Mouse (Mus musculus): ENCODE measurements at regions not wholly inside any gene's neighbourhood (a gene's known extent, or its start where the extent isn't known, plus 50 kb on each side); places are given as distances from the start of the nearest gene placed in this dataset.

GRCm38 (mm10) chr7:70219310-70219709 is 147.2 kb downstream of the Nr2f2 start:
- DNase-seq (ENCODE audit: low spot score in 2 of 2): no peak

DNA sequence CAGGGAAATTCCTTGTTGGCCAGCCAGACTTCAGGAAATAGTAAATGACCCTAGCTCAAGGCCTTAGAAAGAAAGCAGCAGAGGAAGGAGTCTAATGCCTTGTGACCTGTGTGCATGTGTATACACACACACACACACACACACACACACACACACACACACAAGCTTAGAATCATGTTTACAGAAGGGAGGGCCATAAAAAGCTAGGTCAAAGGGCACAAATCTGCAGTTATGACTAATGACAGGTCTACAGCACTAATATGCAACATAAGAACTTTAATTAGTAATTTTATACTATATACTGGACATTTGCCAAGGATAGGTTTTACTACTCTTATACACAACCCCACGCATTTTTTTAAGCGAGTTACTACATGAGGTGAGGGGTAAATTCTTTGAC is 149.4 kb downstream of the Nr2f2 start:
- no peak for DNase-seq (ENCODE audit: low spot score in 2 of 2)

GRCm38 (mm10) chr7:70213970-70214520 is 152.5 kb downstream of the Nr2f2 start:
- no peak for DNase-seq (ENCODE audit: low spot score in 2 of 2)

GRCm38 (mm10) chr7:70205900-70206299 is 160.6 kb downstream of the Nr2f2 start:
- no peak for DNase-seq (ENCODE audit: low spot score in 2 of 2)

DNA sequence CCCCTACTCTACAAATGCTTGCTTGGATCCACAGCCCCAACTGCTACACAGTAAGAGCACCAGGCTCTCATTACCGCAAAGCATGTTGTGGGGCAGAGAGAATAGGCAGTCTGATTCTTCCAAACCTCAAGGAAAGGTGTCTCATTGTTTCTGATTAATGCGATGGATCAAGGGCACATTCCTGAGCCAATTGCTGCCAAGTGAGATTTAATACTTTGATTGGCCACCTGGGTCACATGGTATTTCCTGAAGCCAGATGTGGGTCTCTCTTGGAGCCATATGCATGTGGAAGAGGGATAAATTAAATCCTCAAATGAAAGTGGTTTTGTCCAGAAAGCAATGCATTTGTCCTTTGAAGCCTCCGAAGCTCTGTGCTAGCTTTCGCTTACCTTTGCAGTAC is 166.3 kb downstream of the Nr2f2 start:
- DNase-seq (ENCODE audit: low spot score in 2 of 2): no peak

DNA sequence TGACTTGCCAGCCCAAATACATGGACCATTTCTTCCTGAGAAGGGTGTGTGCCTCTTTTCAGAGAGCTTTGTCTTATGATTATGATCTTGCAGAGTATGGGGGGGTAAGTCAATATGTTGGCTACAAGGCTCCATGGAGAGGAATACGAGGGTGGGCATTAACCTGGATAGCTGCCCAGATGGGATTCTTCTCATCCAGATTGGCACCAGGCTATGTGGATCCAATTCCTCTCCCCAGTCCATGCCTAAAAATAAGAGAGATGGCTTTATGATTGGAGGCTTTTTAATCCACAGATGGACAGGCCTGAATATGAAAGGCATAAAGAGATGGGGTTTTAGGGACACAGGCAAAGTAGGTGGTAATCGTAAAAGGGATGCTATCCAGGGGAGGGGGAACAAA is 187.6 kb downstream of the Nr2f2 start:
- no peak for DNase-seq (ENCODE audit: low spot score in 2 of 2)

GRCm38 (mm10) chr7:70178006-70178405 is 188.5 kb downstream of the Nr2f2 start:
- DNase-seq (ENCODE audit: low spot score in 2 of 2): no peak

GRCm38 (mm10) chr7:70176686-70177259 is 189.8 kb downstream of the Nr2f2 start:
- DNase-seq (ENCODE audit: low spot score in 2 of 2): no peak

GRCm38 (mm10) chr7:70176086-70176485 is 190.4 kb downstream of the Nr2f2 start:
- no peak for DNase-seq (ENCODE audit: low spot score in 2 of 2)

- DNase-seq (ENCODE audit: low spot score in 2 of 2): no peak
These were observed 194.1 kb downstream of the Nr2f2 start for GRCm38 (mm10) chr7:70172431-70172830.

- DNase-seq (ENCODE audit: low spot score in 2 of 2): no peak
These were observed 195.1 kb downstream of the Nr2f2 start for GRCm38 (mm10) chr7:70171456-70171855.

- DNase-seq (ENCODE audit: low spot score in 2 of 2): no peak
These were observed 198.5 kb downstream of the Nr2f2 start for GRCm38 (mm10) chr7:70168080-70168479.

GRCm38 (mm10) chr7:70166081-70166480 is 200.5 kb downstream of the Nr2f2 start:
- no peak for DNase-seq (ENCODE audit: low spot score in 2 of 2)

- no peak for DNase-seq (ENCODE audit: low spot score in 2 of 2)
These were observed 201.0 kb downstream of the Nr2f2 start for GRCm38 (mm10) chr7:70165501-70165900.

DNA sequence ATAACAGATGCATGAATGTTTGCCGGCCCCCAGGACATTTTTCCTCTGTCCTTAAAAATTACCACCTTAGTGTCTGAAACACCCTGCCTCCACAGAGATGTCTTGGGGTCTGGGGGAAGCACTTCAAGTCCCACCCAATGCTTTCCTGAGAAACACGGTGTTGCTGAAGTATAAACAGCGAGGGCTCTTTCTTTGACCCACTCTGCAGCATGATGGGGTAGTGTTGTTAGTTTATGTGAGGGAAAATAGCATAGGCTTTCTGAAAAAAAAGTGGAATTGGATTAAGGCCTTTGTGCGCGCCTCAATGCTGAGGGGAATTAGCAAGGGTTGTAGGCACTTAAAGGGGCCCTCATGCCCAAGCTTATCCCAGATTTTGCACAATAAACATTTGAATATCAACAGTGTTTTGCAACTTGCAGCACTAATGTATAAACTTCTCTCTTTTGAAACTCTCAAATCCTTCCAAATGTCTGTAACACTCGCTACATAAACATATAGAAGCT is 201.8 kb downstream of the Nr2f2 start:
- DNase-seq (ENCODE audit: low spot score in 2 of 2): no peak

GRCm38 (mm10) chr7:70158531-70158930 is 208.0 kb downstream of the Nr2f2 start:
- DNase-seq (ENCODE audit: low spot score in 2 of 2): no peak

DNA sequence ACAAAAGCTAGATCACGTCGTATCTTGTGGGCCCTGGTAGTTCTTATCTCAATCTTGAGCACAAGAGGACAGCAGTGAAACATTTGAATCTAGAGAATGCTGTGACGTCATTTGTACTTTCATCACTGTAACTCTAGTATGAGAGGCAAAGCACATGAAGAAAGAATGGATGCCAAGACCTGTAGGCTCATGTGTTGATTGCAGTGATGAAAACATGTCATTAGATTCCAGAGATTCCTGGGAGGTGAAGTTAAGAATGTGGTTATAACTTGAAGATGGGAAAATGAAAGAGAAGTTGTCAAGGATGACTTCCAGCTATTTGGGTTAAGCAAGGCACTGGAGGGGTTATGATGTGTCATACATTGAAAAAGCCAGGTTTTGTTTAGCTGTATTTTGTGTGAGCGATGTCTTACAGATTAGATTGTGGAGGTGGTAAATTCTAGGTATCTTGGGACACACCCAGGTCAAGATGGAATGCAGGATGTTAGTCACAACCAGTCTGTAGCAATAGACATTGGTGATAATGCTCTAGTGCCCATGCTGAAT is 221.7 kb downstream of the Nr2f2 start:
- DNase-seq (ENCODE audit: low spot score in 2 of 2): no peak

DNA sequence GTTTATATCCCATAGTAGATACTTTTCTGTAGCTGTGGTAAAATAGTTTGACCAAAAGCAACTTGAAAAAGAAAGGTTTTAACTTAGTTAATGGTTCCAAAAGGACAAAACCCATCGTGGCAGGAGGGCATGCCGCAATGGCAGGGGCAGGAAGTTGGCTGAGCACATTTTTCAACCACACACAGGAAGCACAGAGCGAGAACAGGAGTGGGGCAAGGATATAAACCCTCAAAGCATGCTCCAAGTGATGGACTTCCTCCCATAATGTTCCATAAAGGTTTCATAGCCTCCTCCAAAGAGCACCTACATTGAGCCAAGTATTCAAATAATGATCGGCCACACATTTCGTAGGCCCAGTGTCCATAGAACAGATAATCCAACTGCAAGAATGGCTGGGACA is 229.7 kb downstream of the Nr2f2 start:
- DNase-seq (ENCODE audit: low spot score in 2 of 2): no peak

DNA sequence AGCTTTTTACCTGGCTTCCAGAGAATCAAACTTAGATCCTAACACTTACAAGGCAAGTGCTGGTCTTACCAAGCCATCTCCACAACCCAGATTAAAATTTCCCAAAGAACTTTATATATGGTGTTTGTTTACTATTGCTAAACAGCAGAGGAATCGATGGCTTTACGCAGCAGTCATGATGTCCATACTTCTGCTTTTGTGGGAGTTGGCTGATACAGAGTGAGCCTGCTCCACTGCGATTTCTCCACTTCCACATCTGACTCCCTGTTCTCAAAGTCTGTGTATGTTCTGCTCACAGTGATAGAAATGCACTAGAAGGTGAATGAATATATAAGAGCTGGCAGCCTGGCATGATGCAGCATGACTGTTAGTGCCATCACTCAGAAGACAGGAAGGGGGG is 231.1 kb downstream of the Nr2f2 start:
- no peak for DNase-seq (ENCODE audit: low spot score in 2 of 2)

DNA sequence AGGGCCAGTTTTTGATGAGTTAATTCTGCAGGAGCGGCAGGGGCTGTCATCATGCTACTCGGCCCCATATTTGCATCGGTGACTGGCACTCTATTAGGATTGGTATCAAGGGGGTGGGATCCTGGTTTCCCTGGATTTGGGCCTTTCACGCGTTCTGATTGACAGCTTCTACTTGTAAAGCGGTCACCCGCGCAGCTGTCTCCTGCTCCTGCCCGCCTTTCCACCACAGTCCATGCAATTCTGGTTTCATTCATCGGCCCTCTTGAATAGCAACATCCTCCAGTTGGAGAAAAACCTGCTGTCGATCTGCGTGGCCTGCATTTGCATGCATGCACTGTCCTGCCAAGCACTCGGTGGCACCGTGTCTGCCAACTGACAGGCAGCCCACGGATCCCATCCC is 236.6 kb downstream of the Nr2f2 start:
- DNase-seq (ENCODE audit: low spot score in 2 of 2): peak in 1 of 2 experiments; percentile 7

DNA sequence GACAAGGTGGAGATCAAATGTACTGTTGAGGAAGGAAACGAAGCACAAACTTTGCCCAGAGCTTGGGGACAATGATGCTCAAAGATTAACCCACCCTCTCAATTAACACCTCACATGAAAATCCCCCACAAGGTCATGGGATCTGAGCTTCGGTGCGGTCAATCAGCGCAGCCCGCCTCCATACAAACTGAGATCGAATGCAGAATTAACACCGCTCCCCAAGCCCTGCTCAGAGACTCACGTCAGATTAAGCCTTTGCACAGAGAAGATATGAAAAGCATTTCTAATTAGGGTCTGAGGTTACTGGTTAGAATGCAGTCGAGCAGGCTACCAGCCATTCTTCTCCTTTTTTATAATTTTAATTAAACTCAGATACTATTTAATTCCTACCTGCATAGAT is 243.7 kb downstream of the Nr2f2 start:
- DNase-seq (ENCODE audit: low spot score in 2 of 2): no peak

- DNase-seq (ENCODE audit: low spot score in 2 of 2): no peak
These were observed 247.0 kb downstream of the Nr2f2 start for GRCm38 (mm10) chr7:70119517-70119916.

DNA sequence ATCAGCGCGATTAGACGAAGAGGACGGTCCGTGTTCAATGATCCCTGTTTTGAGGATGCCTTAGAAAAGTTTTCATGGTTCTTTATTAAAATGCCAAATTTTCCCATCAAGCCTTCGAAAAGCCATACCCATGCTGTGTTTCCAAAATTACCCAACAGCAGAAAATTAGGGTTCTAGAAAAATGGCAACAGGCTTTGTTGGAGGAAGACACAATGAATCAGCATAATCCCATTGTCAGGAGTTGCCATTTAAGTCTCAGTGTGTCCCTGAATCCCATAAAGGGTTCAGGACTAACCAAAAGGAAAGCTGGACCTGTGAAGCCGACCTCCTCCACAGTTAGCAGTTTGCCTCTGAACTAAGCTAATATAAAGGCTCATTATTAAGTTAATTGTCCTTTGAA is 247.6 kb downstream of the Nr2f2 start:
- no peak for DNase-seq (ENCODE audit: low spot score in 2 of 2)

Data from frontal cortex, postnatal 10 days (tissue).